8 mouse cellular contexts compared by ENCODE assay signal in genomic region chr6:28397681-28398203, GRCm38 (mm10). TPM values are rescaled to one million over a fixed set of nuclear protein-coding genes. Genes with fewer than 3 reads are reported as not detected.
A peak's percentile ranks its signal among the peaks of the same experiment; 100 is the strongest.
DNase-seq lines count a peak whose midpoint lies in the region; ATAC-seq and TF ChIP-seq lines count a peak whose summit lies in the region.

Zfp800 (minus strand) TSS chr6:28398005.

- H3K27ac ChIP-seq in liver, adult 2 months (replicated peaks; ENCODE audit: insufficient read depth, low read depth, low read length): no peak within 1 kb of the TSS
- peak within 1 kb of the TSS; percentile 88 for H3K27ac ChIP-seq in forebrain, embryonic 10.5 days
- H3K27ac ChIP-seq in macrophage: no peak within 1 kb of the TSS
- H3K27ac ChIP-seq in stomach, embryonic 15.5 days: no peak within 1 kb of the TSS

- H3K27me3 ChIP-seq in liver, adult 2 months (ENCODE audit: control insufficient read depth, insufficient read depth, low read length): peaks cover 10% of the 10 kb centered on the region; the same call in 1 of the 2 replicates
- H3K27me3 ChIP-seq in forebrain, embryonic 10.5 days (ENCODE audit: poor library complexity, severe bottlenecking): peaks cover 84% of the 10 kb centered on the region
- peaks cover 18% of the 10 kb centered on the region for H3K27me3 ChIP-seq in stomach, embryonic 15.5 days (replicated peaks)

- no peaks in the 10 kb centered on the region for H3K4me1 ChIP-seq in liver, adult 2 months (ENCODE audit: control insufficient read depth, insufficient read depth, low read length)
- H3K4me1 ChIP-seq in forebrain, embryonic 10.5 days: peaks cover 23% of the 10 kb centered on the region
- H3K4me1 ChIP-seq in stomach, embryonic 15.5 days: no peaks in the 10 kb centered on the region

- TF ChIP-seq POLR2A in liver, adult 2 months (IDR thresholded peaks at IDR 0.05; ENCODE audit: extremely low read depth, insufficient read depth, low read length): no peak

- peaks cover 9% of the 10 kb centered on the region for H3K9me3 ChIP-seq in forebrain, embryonic 10.5 days
- H3K9me3 ChIP-seq in stomach, embryonic 15.5 days: no peaks in the 10 kb centered on the region

- H3K4me2 ChIP-seq in stomach, embryonic 15.5 days: peak within 1 kb of the TSS; percentile 81

- no peak for DNase-seq in liver, adult 2 months (ENCODE audit: extremely low read depth, low read depth, low spot score)
- DNase-seq in liver (no peak), adipocyte (ENCODE audit: low spot score) (no peak)
- no peak for DNase-seq in adrenal gland, adult 8-10 months
- DNase-seq in forebrain, embryonic 10.5 days (ENCODE audit: extremely low spot score, low spot score): peak; percentile 70
- peak; percentile 60 for DNase-seq in induced T-regulatory cell, adult 2 months (ENCODE audit: low read depth)

- no peak within 1 kb of the TSS for H3K9ac ChIP-seq in liver, adult 2 months (ENCODE audit: low read depth, low read length)
- H3K9ac ChIP-seq in stomach, embryonic 15.5 days: no peak within 1 kb of the TSS

- H3K4me3 ChIP-seq in liver, adult 2 months (ENCODE audit: insufficient read depth, low read depth, low read length): peak within 1 kb of the TSS; percentile 41; the same call in 1 of the 2 replicates
- peak within 1 kb of the TSS; percentile 58 for H3K4me3 ChIP-seq in forebrain, embryonic 10.5 days
- peak within 1 kb of the TSS; percentile 42 for H3K4me3 ChIP-seq in macrophage (ENCODE audit: inconsistent target)
- peak within 1 kb of the TSS; percentile 39 for H3K4me3 ChIP-seq in stomach, embryonic 15.5 days (replicated peaks)

- WGBS in liver, adult 2 months: 5% methylated on average over 33 of the region's 33 CpGs
- under 1% methylated on average over 33 of the region's 33 CpGs for WGBS in forebrain, embryonic 10.5 days
- under 1% methylated on average over 33 of the region's 33 CpGs for WGBS in macrophage (ENCODE audit: missing documents)
- 2% methylated on average over 33 of the region's 33 CpGs for WGBS in stomach, embryonic 15.5 days

- no peak for ATAC-seq in stomach, embryonic 15.5 days (ENCODE audit: insufficient read depth, low FRiP score, low read depth)

- no peaks in the 10 kb centered on the region for H3K79me2 ChIP-seq in liver, adult 2 months (ENCODE audit: control insufficient read depth, insufficient read depth, low read length)
- H3K79me2 ChIP-seq in macrophage (ENCODE audit: inconsistent target): no peaks in the 10 kb centered on the region

- no peaks in the 10 kb centered on the region for H3K36me3 ChIP-seq in liver, adult 2 months (ENCODE audit: control insufficient read depth, insufficient read depth, low read length)
- no peaks in the 10 kb centered on the region for H3K36me3 ChIP-seq in forebrain, embryonic 10.5 days (replicated peaks)
- H3K36me3 ChIP-seq in macrophage (ENCODE audit: inconsistent target): no peaks in the 10 kb centered on the region
- H3K36me3 ChIP-seq in stomach, embryonic 15.5 days: no peaks in the 10 kb centered on the region

- TF ChIP-seq CTCF in liver, adult 2 months (IDR thresholded peaks at IDR 0.05; ENCODE audit: low read depth, low read length): no peak

RNA-seq across cellular contexts. Expression of gene Zfp800, which starts in this region (rescaled TPM):
- 8.7 and 12.3 TPM in 2 replicates for total RNA-seq in liver, adult 2 months (2014; rRNA removed)
- polyA plus RNA-seq in liver, adult 2 months (2012; rRNA removed): 1.5 and 1.7 TPM in 2 replicates
- 10 to 100 TPM; 23.5 to 27.8 (median 23.9) TPM for total RNA-seq in adrenal gland, adult 8-10 months (2022)
- polyA plus RNA-seq in forebrain, embryonic 10.5 days (2016; fragmentation: Nextera tagmentation; extraction: Ambion mirVana): 22.0 and 22.8 TPM in 2 replicates
- 100 to 1,000 TPM in 19 of 26 experiments, 10 to 100 TPM in 7; 48.6 to 324 (median 123) TPM for total RNA-seq in macrophage (2018; cell fraction: chromatin; rRNA removed)
- total RNA-seq in macrophage (2018; cell fraction: cytosol; rRNA removed): 10 to 100 TPM; 23.9 to 74.5 (median 39.1) TPM
- total RNA-seq in macrophage (2018; cell fraction: nucleus; rRNA removed): 100 to 1,000 TPM in 20 of 26 experiments, 10 to 100 TPM in 6; 67.0 to 272 (median 130) TPM
- 18.0 to 19.9 TPM (median 19.3 TPM) in 3 replicates for polyA plus RNA-seq in macrophage (2018)
- 22.6 and 27.6 TPM in 2 replicates for polyA plus RNA-seq in stomach, embryonic 15.5 days (2015; fragmentation: Nextera tagmentation; extraction: Ambion mirVana)

Comparison
In these comparisons a context has a peak if more than half of its experiments do, and no peak if none do; other contexts are left out.
1. DNase-seq: peak in forebrain, embryonic 10.5 days (single experiment) and induced T-regulatory cell, adult 2 months (single experiment); none in liver, adult 2 months (single experiment), liver (single experiment), adrenal gland, adult 8-10 months (single experiment) and adipocyte (single experiment).
2. Peak in every context shown above with its lines, with median percentiles within 50 percentile points of each other: H3K4me3 ChIP-seq.